Mouse (Mus musculus) Patski (cell line): Measurements from ENCODE around the gene Abcb8. TPM values are rescaled to one million over a fixed set of nuclear protein-coding genes. Genes with fewer than 3 reads are reported as not detected.

ENCODE experiments used
- ATAC-seq: fragments of 100-300 bp; one replicate; pipeline ENCODE4 v1.8.0; 2021
- CTCF ChIA-PET: fragments of 350-600 bp; sonication (Branson Sonifier 250); formaldehyde crosslinking; loops from one replicate; lab custom pipeline; 2022; ENCODE audit warnings: inconsistent platforms; lab: Charles Lee
- POLR2A ChIA-PET: fragments of 350-600 bp; sonication (Branson Sonifier 250); formaldehyde crosslinking; loops from one replicate; lab custom pipeline; 2022; ENCODE audit warnings: antibody characterized with exemption, inconsistent platforms; lab: Charles Lee
- DNase-seq: peaks from one replicate; pipeline ENCODE4 v3.0.0-alpha.2; 2011; ENCODE audit warnings: low read depth, low spot score
- H3K27me3 ChIP-seq: fragments of 371-371 bp; one replicate; pipeline ENCODE4 v1.5.1; 2021
- CTCF ChIP-seq: fragments of 100-300 bp; IDR thresholded peaks from one replicate; pipeline ENCODE4 v1.5.1; 2021
- in situ Hi-C: fragments of 300-500 bp; cut with MboI; formaldehyde crosslinking; loops from 3 replicates; pipeline ENCODE4 v1.11.1; 2018; ENCODE audit warnings: low pct_unique_long_range_greater_than_20kb, mixed read lengths
- polyA plus RNA-seq: library from polyadenylated mRNA; unstranded; gene quantifications from one replicate; pipeline ENCODE4 v1.2.3, GENCODE M21; 2021

Abcb8 gene
- polyA plus RNA-seq, 1 experiment from 2014 or later, result 67.6 TPM

GRCm38 (mm10) chr5:24433993-24434392, 40.5 kb downstream of the Abcb8 start:
- ATAC-seq (no peak), DNase-seq (no peak)
- POLR2A ChIA-PET, result interaction anchor here (1.2 to 14.1 kb wide), 4 partner anchors 9 to 14 kb away, joined by 3 to 150 read pairs (median 14); partner anchors contain the start of genes Cdk5, Fastk, Slc4a2 and Tmub1
- in situ Hi-C loops, result loop anchor here (25.0 kb wide), 1 partner anchor 997 kb away; the partner anchor contains the start of gene Kmt2e
- no peaks in the 10 kb centered on the region for H3K27me3 ChIP-seq
- TF ChIP-seq CTCF, result no peak
- CTCF ChIA-PET, result interaction anchor here (1.0 to 2.9 kb wide), 2 partner anchors 9 to 39 kb away, joined by 3 to 10 read pairs; no protein-coding TSS in a partner anchor

- DNase-seq (no peak), ATAC-seq (no peak)
- no peaks in the 10 kb centered on the region for H3K27me3 ChIP-seq
- ChIA-PET POLR2A (interaction anchor here (8.8 kb wide), 1 partner anchor 11 kb away, joined by 150 read pairs; the partner anchor contains the start of genes Cdk5 and Slc4a2), CTCF (interaction anchor here (2.1 to 3.6 kb wide), 3 partner anchors 9 to 47 kb away, joined by 5 to 14 read pairs (median 10); no protein-coding TSS in a partner anchor)
- in situ Hi-C loops, result loop anchor here (25.0 kb wide), 1 partner anchor 1004 kb away; the partner anchor contains the start of gene Kmt2e
- no peak for TF ChIP-seq CTCF
Measured at GRCm38 (mm10) chr5:24441187-24441586, 47.7 kb downstream of the Abcb8 start.

GRCm38 (mm10) chr5:24442029-24442428, 48.6 kb downstream of the Abcb8 start:
- in situ Hi-C loops, result loop anchor here (25.0 kb wide), 1 partner anchor 1005 kb away; the partner anchor contains the start of gene Kmt2e
- no peak for TF ChIP-seq CTCF
- ChIA-PET CTCF (interaction anchor here (0.8 to 3.6 kb wide), 5 partner anchors 9 to 48 kb away, joined by 3 to 14 read pairs (median 5); no protein-coding TSS in a partner anchor), POLR2A (interaction anchor here (0.6 to 8.8 kb wide), 3 partner anchors 12 to 32 kb away, joined by 3 to 150 read pairs (median 3); partner anchors contain the start of genes Cdk5 and Slc4a2)
- ATAC-seq (no peak), DNase-seq (no peak)
- no peaks in the 10 kb centered on the region for H3K27me3 ChIP-seq

GRCm38 (mm10) chr5:24443204-24443603, 49.7 kb downstream of the Abcb8 start:
- ATAC-seq (no peak), DNase-seq (no peak)
- TF ChIP-seq CTCF, result no peak
- ChIA-PET CTCF (interaction anchor here (1.2 to 3.6 kb wide), 7 partner anchors 10 to 49 kb away, joined by 3 to 14 read pairs (median 6); no protein-coding TSS in a partner anchor), POLR2A (interaction anchor here (1.0 to 8.8 kb wide), 4 partner anchors 13 to 39 kb away, joined by 3 to 150 read pairs (median 6); partner anchors contain the start of genes Cdk5 and Slc4a2)
- in situ Hi-C loops, result loop anchor here (25.0 kb wide), 1 partner anchor 1006 kb away; the partner anchor contains the start of gene Kmt2e
- H3K27me3 ChIP-seq, result no peaks in the 10 kb centered on the region

GRCm38 (mm10) chr5:24443927-24444326, 50.5 kb downstream of the Abcb8 start:
- in situ Hi-C loops, result loop anchor here (25.0 kb wide), 1 partner anchor 1007 kb away; the partner anchor contains the start of gene Kmt2e

GRCm38 (mm10) chr5:24444746-24445427, 51.4 kb downstream of the Abcb8 start, which contains the start of gene Fastk:
Gene Fastk, minus strand, starts transcription at chr5:24445287.
- CTCF ChIA-PET, result interaction anchor here (1.0 to 3.6 kb wide), 9 partner anchors 12 to 50 kb away, joined by 3 to 12 read pairs (median 4); no protein-coding TSS in a partner anchor
- peak; percentile 60 for ATAC-seq
- DNase-seq, result no peak
- TF ChIP-seq CTCF, result no peak
- no peaks in the 10 kb centered on the region for H3K27me3 ChIP-seq
- in situ Hi-C loops, result loop anchor here (25.0 kb wide), 1 partner anchor 1008 kb away; the partner anchor contains the start of gene Kmt2e
- POLR2A ChIA-PET, result interaction anchor here (0.7 to 8.8 kb wide), 9 partner anchors 8 to 231 kb away, joined by 3 to 150 read pairs (median 4); partner anchors contain the start of genes Abcb8, Cdk5 and Slc4a2

More at GRCm38 (mm10) chr5:24443927-24444326, 50.5 kb downstream of the Abcb8 start:
- CTCF ChIA-PET, result interaction anchor here (0.8 to 3.6 kb wide), 9 partner anchors 11 to 49 kb away, joined by 3 to 14 read pairs (median 5); no protein-coding TSS in a partner anchor
- DNase-seq (no peak), ATAC-seq (no peak)
- TF ChIP-seq CTCF, result no peak
- no peaks in the 10 kb centered on the region for H3K27me3 ChIP-seq
- POLR2A ChIA-PET, result interaction anchor here (1.0 to 8.8 kb wide), 6 partner anchors 9 to 49 kb away, joined by 3 to 150 read pairs (median 6); partner anchors contain the start of genes Abcb8, Cdk5 and Slc4a2

GRCm38 (mm10) chr5:24445428-24446080, 52.1 kb downstream of the Abcb8 start:
- no peak for ATAC-seq
- H3K27me3 ChIP-seq, result no peaks in the 10 kb centered on the region
- ChIA-PET POLR2A (interaction anchor here (1.2 to 8.8 kb wide), 6 partner anchors 16 to 51 kb away, joined by 3 to 150 read pairs (median 8); partner anchors contain the start of genes Abcb8, Cdk5 and Slc4a2), CTCF (interaction anchor here (1.0 to 2.8 kb wide), 5 partner anchors 16 to 51 kb away, joined by 3 to 12 read pairs (median 3); partner anchors contain the start of gene Abcb8)
- in situ Hi-C loops, result loop anchor here (25.0 kb wide), 1 partner anchor 1008 kb away; the partner anchor contains the start of gene Kmt2e
- no peak for DNase-seq
- no peak for TF ChIP-seq CTCF

GRCm38 (mm10) chr5:24446630-24447029, 53.2 kb downstream of the Abcb8 start:
- DNase-seq, result no peak
- TF ChIP-seq CTCF, result no peak
- ChIA-PET POLR2A (interaction anchor here (8.8 kb wide), 1 partner anchor 17 kb away, joined by 150 read pairs; the partner anchor contains the start of genes Cdk5 and Slc4a2), CTCF (interaction anchor here (0.9 to 2.8 kb wide), 9 partner anchors 10 to 52 kb away, joined by 3 to 12 read pairs (median 4); partner anchors contain the start of genes Abcb8, Cdk5 and Slc4a2)
- no peak for ATAC-seq
- in situ Hi-C loops, result loop anchor here (25.0 kb wide), 1 partner anchor 1009 kb away; the partner anchor contains the start of gene Kmt2e
- no peaks in the 10 kb centered on the region for H3K27me3 ChIP-seq
